Mouse (Mus musculus) testis, adult 2 months (tissue): ENCODE results near the gene Vps54.

ENCODE experiments used
- CTCF ChIP-seq: fragments of 200-500 bp; IDR thresholded peaks from 2 replicates; pipeline ENCODE4 v1.5.1; 2012; ENCODE audit warnings: low read depth, mild to moderate bottlenecking, inconsistent platforms, low read length, moderate library complexity; ENCODE audit not compliant: control insufficient read depth, insufficient read depth, insufficient replicate concordance
- POLR2A ChIP-seq: fragments of 200-500 bp; IDR thresholded peaks from 2 replicates; pipeline ENCODE4 v1.6.1; 2012; ENCODE audit warnings: low read depth, mild to moderate bottlenecking, inconsistent platforms, low read length, moderate library complexity; ENCODE audit not compliant: control insufficient read depth

- TF ChIP-seq CTCF (no peak), POLR2A (no peak)
These were observed 104.4 kb downstream of the Vps54 start for GRCm38 (mm10) chr11:21343490-21343889.
